In the genomic region with DNA sequence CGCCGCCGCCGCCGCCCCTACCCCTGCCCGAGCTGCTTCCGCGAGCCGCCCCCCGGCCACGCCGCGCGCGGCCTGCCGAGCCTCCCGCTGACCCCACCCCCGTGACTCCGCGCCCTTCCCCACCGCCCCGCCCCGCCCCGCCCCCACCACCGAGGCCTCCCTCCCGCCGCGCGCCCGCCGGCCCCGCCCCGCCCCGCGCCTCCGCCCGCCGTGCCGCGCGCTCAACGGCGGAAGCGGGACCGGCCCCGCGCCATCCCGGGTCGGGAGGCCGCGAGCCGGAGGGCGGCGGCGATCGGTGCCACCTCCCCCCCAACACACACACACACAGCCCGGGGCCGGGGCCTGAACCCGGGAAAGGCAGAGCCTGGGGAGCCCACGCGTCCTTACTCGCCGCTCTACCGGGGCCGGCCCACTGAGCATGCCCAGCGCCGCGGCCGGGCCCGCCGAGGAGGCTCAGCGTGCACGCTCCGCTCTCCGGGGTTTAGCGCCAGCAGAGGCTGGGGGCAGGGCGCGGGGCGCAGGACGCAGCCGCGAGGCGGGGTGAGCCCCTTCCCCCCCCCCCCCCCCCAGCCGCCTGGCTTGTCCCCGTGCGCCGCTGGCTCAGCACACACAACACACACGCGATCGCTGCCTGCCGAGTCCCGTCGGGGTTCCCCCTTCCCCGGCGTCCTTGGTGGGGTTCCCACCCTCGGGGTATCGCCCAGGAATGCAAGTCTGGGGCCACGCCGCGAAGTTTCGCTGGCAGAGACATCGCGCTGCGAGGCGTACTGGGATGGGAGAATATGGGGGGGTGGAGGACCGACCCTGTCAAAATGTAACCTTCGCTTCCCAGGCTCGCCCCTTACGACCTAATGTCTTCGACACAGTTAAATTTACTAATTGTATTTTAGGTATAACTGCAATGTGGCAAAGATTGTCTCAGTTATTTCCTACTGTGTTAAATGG, we compare ENCODE assay signal across 8 mouse cellular contexts. TPM values are rescaled to one million over a fixed set of nuclear protein-coding genes. Genes with fewer than 3 reads are reported as not detected.
DNase-seq lines count a peak whose midpoint lies in the region; ATAC-seq and TF ChIP-seq lines count a peak whose summit lies in the region.

Memo1 (minus strand) TSS at position 496 of the 945 bp plus-strand sequence.

- under 1% methylated on average over 74 of the region's 110 CpGs for WGBS in hindbrain, embryonic 12.5 days

- H3K27me3 ChIP-seq in G1E (ENCODE audit: insufficient read depth, low read length) = no peaks in the 10 kb centered on the region
- no peaks in the 10 kb centered on the region for H3K27me3 ChIP-seq in hindbrain, embryonic 12.5 days

- H3K4me1 ChIP-seq in G1E (ENCODE audit: insufficient read depth, low read depth, low read length) = peaks cover 21% of the 10 kb centered on the region
- peaks cover 19% of the 10 kb centered on the region for H3K4me1 ChIP-seq in hindbrain, embryonic 12.5 days

- ATAC-seq in G1E (ENCODE audit: extremely low read depth, insufficient number of reproducible peaks, low FRiP score, poor library complexity, severe bottlenecking) = peak; percentile 22
- peak; percentile 92 for ATAC-seq in hindbrain, embryonic 12.5 days (ENCODE audit: low FRiP score)

- H3K4me3 ChIP-seq in G1E (ENCODE audit: low read depth, low read length) = peak within 1 kb of the TSS; percentile 92
- H3K4me3 ChIP-seq in hindbrain, embryonic 12.5 days = peak within 1 kb of the TSS; percentile 96

- TF ChIP-seq CTCF in G1E (IDR thresholded peaks at IDR 0.05; ENCODE audit: low read depth, low read length) = no peak

- peak within 1 kb of the TSS; percentile 77 for H3K4me2 ChIP-seq in hindbrain, embryonic 12.5 days (replicated peaks)

- H3K36me3 ChIP-seq in G1E (replicated peaks) = peaks cover 21% of the 10 kb centered on the region
- H3K36me3 ChIP-seq in hindbrain, embryonic 12.5 days = peaks cover 10% of the 10 kb centered on the region; the same call in 1 of the 2 replicates

- DNase-seq in G1E (ENCODE audit: low spot score) = peak; percentile 77
- peak; percentile 77 for DNase-seq in cerebellum, adult 9-11 months
- DNase-seq in frontal cortex, postnatal 14 days (ENCODE audit: low spot score in 2 of 2) = peak; percentile 61 to 75
- DNase-seq in layer of hippocampus, postnatal 36 days = peak; percentile 82 to 84
- peak; percentile 80 for DNase-seq in lung, postnatal 25 days (ENCODE audit: low spot score)
- DNase-seq in retina, embryonic 14.5 days (ENCODE audit: low spot score) = peak; percentile 86
- DNase-seq in thymus, postnatal 36 days = peak; percentile 81 to 90

- H3K9ac ChIP-seq in hindbrain, embryonic 12.5 days = peak within 1 kb of the TSS; percentile 96

- peak within 1 kb of the TSS; percentile 98 for H3K27ac ChIP-seq in hindbrain, embryonic 12.5 days

- no peaks in the 10 kb centered on the region for H3K9me3 ChIP-seq in G1E (replicated peaks)
- H3K9me3 ChIP-seq in hindbrain, embryonic 12.5 days (replicated peaks) = no peaks in the 10 kb centered on the region

RNA-seq across cellular contexts. Expression of gene Memo1, which starts in this region (rescaled TPM):
- total RNA-seq in G1E (2014; fragmentation: Nextera tagmentation) (88.7 and 110 TPM in 2 replicates), G1E (2017) (194 and 216 TPM in 2 replicates)
- polyA plus RNA-seq in G1E (2012) = 61.6 and 76.8 TPM in 2 replicates
- polyA plus RNA-seq in hindbrain, embryonic 12.5 days (2016; fragmentation: Nextera tagmentation; extraction: Ambion mirVana) = 68.5 and 69.2 TPM in 2 replicates
- 10 to 100 TPM; 50.0 to 50.2 TPM for total RNA-seq in layer of hippocampus, postnatal 36 days (2021)

Comparison
In these comparisons a context has a peak if more than half of its experiments do, and no peak if none do; other contexts are left out.
1. Peak in every context shown above with its lines: DNase-seq, ATAC-seq, H3K4me3 ChIP-seq and H3K27ac ChIP-seq.